ENCODE assay signal across 20 mouse cellular contexts in the genomic region with DNA sequence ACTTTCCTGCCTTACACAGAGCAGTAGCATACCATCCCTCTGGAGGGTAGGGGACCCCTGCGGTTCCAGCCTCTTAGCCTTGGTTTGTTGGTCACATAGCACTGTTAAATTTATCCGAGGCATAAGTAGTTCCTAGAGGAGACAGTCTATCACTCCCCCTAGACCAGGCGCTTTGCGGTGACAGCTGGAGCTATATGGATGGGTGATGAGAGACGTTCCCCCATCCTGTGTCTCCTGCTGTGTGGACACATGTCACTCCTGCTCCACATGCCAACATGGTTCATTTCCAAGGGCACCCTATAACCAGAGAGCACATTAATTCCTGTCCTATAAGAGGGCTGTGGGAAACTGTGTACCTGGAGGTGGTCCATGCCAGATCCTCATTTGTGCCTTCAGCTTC. TPM values are rescaled to one million over a fixed set of nuclear protein-coding genes. Genes with fewer than 3 reads are reported as not detected.
DNase-seq lines count a peak whose midpoint lies in the region; ATAC-seq lines count a peak whose summit lies in the region.
"Had no signal": no experiment of that assay in that cellular context is flagged by ENCODE, and none has a peak within 500 bp of the region (broad histone marks: within the 10 kb centered on the region; RNA-seq: fewer than 3 reads in every experiment).

No protein-coding gene starts in this region.

- H3K27ac ChIP-seq in embryonic facial prominence, embryonic 14.5 days (replicated peaks; ENCODE audit: low read depth, low read length) = no peak overlapping the region
- H3K27ac ChIP-seq in embryonic facial prominence, embryonic 10.5 days (replicated peaks) = no peak overlapping the region
- H3K27ac ChIP-seq in embryonic facial prominence, embryonic 15.5 days (replicated peaks) = no peak overlapping the region
- H3K27ac ChIP-seq in hindbrain, embryonic 16.5 days (ENCODE audit: low read depth, low read length) = no peak overlapping the region
- H3K27ac ChIP-seq: heart, adult 2 months; macrophage; midbrain, embryonic 13.5 days had no signal

- no peaks in the 10 kb centered on the region for H3K27me3 ChIP-seq in embryonic facial prominence, embryonic 14.5 days (replicated peaks; ENCODE audit: control insufficient read depth, insufficient read depth, low read length)
- no peaks in the 10 kb centered on the region for H3K27me3 ChIP-seq in embryonic facial prominence, embryonic 10.5 days (replicated peaks; ENCODE audit: low read depth, poor library complexity, severe bottlenecking)
- no peaks in the 10 kb centered on the region for H3K27me3 ChIP-seq in embryonic facial prominence, embryonic 15.5 days
- H3K27me3 ChIP-seq in hindbrain, embryonic 16.5 days (replicated peaks; ENCODE audit: control insufficient read depth, insufficient read depth, low read length) = no peaks in the 10 kb centered on the region
- H3K27me3 ChIP-seq: midbrain, embryonic 13.5 days; Patski had no signal

- no peak overlapping the region for H3K9ac ChIP-seq in embryonic facial prominence, embryonic 14.5 days (ENCODE audit: low read depth, low read length)
- no peak overlapping the region for H3K9ac ChIP-seq in embryonic facial prominence, embryonic 15.5 days
- no peak overlapping the region for H3K9ac ChIP-seq in hindbrain, embryonic 16.5 days (ENCODE audit: low read depth, low read length)
- H3K9ac ChIP-seq: liver, postnatal 0 days; midbrain, embryonic 13.5 days had no signal

- no peak overlapping the region for H3K4me3 ChIP-seq in embryonic facial prominence, embryonic 14.5 days (ENCODE audit: low read depth, low read length)
- H3K4me3 ChIP-seq in embryonic facial prominence, embryonic 10.5 days = no peak overlapping the region
- no peak overlapping the region for H3K4me3 ChIP-seq in embryonic facial prominence, embryonic 15.5 days (replicated peaks)
- H3K4me3 ChIP-seq in hindbrain, embryonic 16.5 days (ENCODE audit: low read length) = no peak overlapping the region
- H3K4me3 ChIP-seq: heart, adult 2 months; midbrain, embryonic 13.5 days had no signal

- ATAC-seq in embryonic facial prominence, embryonic 14.5 days (ENCODE audit: low read depth) = peak; percentile 12; the same call in 1 of the 2 replicates
- ATAC-seq in embryonic facial prominence, embryonic 15.5 days (ENCODE audit: insufficient number of reproducible peaks, low FRiP score, low TSS enrichment, low read depth) = peak; percentile 39; the same call in 1 of the 2 replicates
- ATAC-seq in hindbrain, embryonic 16.5 days = peak; percentile 66
- ATAC-seq: activated CD4-positive, CD25-positive, alpha-beta regulatory T cell, adult 4 months; liver, postnatal 0 days; midbrain, embryonic 13.5 days; Patski had no signal

- intact Hi-C loops in left cerebral cortex, postnatal 4 days (cut with DNase I) = no loop called here

- peaks cover 15% of the 10 kb centered on the region for H3K36me3 ChIP-seq in embryonic facial prominence, embryonic 14.5 days (ENCODE audit: control insufficient read depth, insufficient read depth, low read length)
- peaks cover 84% of the 10 kb centered on the region for H3K36me3 ChIP-seq in embryonic facial prominence, embryonic 10.5 days (replicated peaks)
- H3K36me3 ChIP-seq in embryonic facial prominence, embryonic 15.5 days = peaks cover 4% of the 10 kb centered on the region; the same call in 1 of the 2 replicates
- no peaks in the 10 kb centered on the region for H3K36me3 ChIP-seq in hindbrain, embryonic 16.5 days (ENCODE audit: control insufficient read depth, insufficient read depth, low read length)
- H3K36me3 ChIP-seq: midbrain, embryonic 13.5 days had no signal

- peaks cover 6% of the 10 kb centered on the region; the same call in 1 of the 2 replicates for H3K4me1 ChIP-seq in embryonic facial prominence, embryonic 14.5 days (ENCODE audit: control insufficient read depth, insufficient read depth, low read length)
- peaks cover 3% of the 10 kb centered on the region; the same call in 1 of the 2 replicates for H3K4me1 ChIP-seq in embryonic facial prominence, embryonic 10.5 days
- H3K4me1 ChIP-seq in embryonic facial prominence, embryonic 15.5 days = peaks cover 18% of the 10 kb centered on the region; the same call in 1 of the 2 replicates
- peaks cover 9% of the 10 kb centered on the region for H3K4me1 ChIP-seq in hindbrain, embryonic 16.5 days (ENCODE audit: control insufficient read depth, insufficient read depth, low read depth, low read length)

- H3K9me3 ChIP-seq in embryonic facial prominence, embryonic 14.5 days (ENCODE audit: control insufficient read depth, low read length) = no peaks in the 10 kb centered on the region
- H3K9me3 ChIP-seq in embryonic facial prominence, embryonic 10.5 days = no peaks in the 10 kb centered on the region
- no peaks in the 10 kb centered on the region for H3K9me3 ChIP-seq in embryonic facial prominence, embryonic 15.5 days (replicated peaks)
- no peaks in the 10 kb centered on the region for H3K9me3 ChIP-seq in hindbrain, embryonic 16.5 days (ENCODE audit: control insufficient read depth, low read length)
- H3K9me3 ChIP-seq: midbrain, embryonic 13.5 days had no signal

- DNase-seq in embryonic facial prominence, embryonic 14.5 days (ENCODE audit: low spot score) = no peak
- no peak for DNase-seq in embryonic facial prominence, embryonic 10.5 days (ENCODE audit: low spot score)
- DNase-seq in left cerebral cortex, postnatal 4 days = peak; percentile 50
- no peak for DNase-seq in left cerebral cortex, adult 18-20 months (ENCODE audit: low spot score in 2 of 2)
- DNase-seq in thymus, postnatal 4 days = no peak
- DNase-seq: adrenal gland, postnatal 14 days; gastrocnemius, postnatal 14 days; heart, adult 2 months; kidney, adult 2 months; kidney, postnatal 25 days; liver; liver, postnatal 0 days; spleen, adult 18-20 months; thymus, adult 18-20 months had no signal

- no peak overlapping the region for H3K4me2 ChIP-seq in embryonic facial prominence, embryonic 14.5 days (ENCODE audit: low read depth, low read length)
- no peak overlapping the region for H3K4me2 ChIP-seq in embryonic facial prominence, embryonic 15.5 days (replicated peaks)
- H3K4me2 ChIP-seq in hindbrain, embryonic 16.5 days (ENCODE audit: low read length) = no peak overlapping the region
- H3K4me2 ChIP-seq: midbrain, embryonic 13.5 days had no signal

- WGBS in embryonic facial prominence, embryonic 14.5 days = 85% methylated on average over 5 of the region's 5 CpGs
- 92% methylated on average over 5 of the region's 5 CpGs for WGBS in embryonic facial prominence, embryonic 10.5 days
- WGBS in embryonic facial prominence, embryonic 15.5 days = 65% methylated on average over 5 of the region's 5 CpGs
- WGBS in hindbrain, embryonic 16.5 days = 46% methylated on average over 5 of the region's 5 CpGs

RNA-seq across cellular contexts. Expression of a gene that starts 42.1 kb away (rescaled TPM):
- polyA plus RNA-seq in embryonic facial prominence, embryonic 14.5 days (2014; fragmentation: Nextera tagmentation; extraction: Ambion mirVana) = 28.2 and 30.4 TPM in 2 replicates
- polyA plus RNA-seq in embryonic facial prominence, embryonic 10.5 days (2016; fragmentation: Nextera tagmentation; extraction: Ambion mirVana) = 57.0 and 58.7 TPM in 2 replicates
- total RNA-seq in left cerebral cortex, postnatal 4 days (2021) = 10 to 100 TPM; 17.0 to 22.6 TPM
- total RNA-seq in left cerebral cortex, adult 18-20 months (2021) = 1 to 10 TPM; 5.4 to 6.8 TPM
- polyA plus RNA-seq in embryonic facial prominence, embryonic 15.5 days (2015; fragmentation: Nextera tagmentation; extraction: Ambion mirVana) = 24.3 and 24.9 TPM in 2 replicates
- polyA plus RNA-seq in hindbrain, embryonic 16.5 days (2015; fragmentation: Nextera tagmentation; extraction: Ambion mirVana) = 14.7 and 16.4 TPM in 2 replicates

Comparison
In these comparisons a context has a peak if more than half of its experiments do, and no peak if none do; other contexts are left out.
1. ATAC-seq: peak in every context shown above with its lines; median percentile 66 in hindbrain, embryonic 16.5 days; 39 in embryonic facial prominence, embryonic 15.5 days; 12 in embryonic facial prominence, embryonic 14.5 days.